Mouse (Mus musculus) embryo, embryonic 11 days (tissue): Measurements from ENCODE around the gene Ascc2.
"Not testable (repeated sequence)": the region's sequence is repeated elsewhere in the genome, so short reads cannot be mapped to it uniquely, and the experiment has no call there.

Experiments
- DNase-seq: peaks from one replicate; pipeline ENCODE4 v3.0.0-alpha.2; 2015

The Ascc2 gene

DNA sequence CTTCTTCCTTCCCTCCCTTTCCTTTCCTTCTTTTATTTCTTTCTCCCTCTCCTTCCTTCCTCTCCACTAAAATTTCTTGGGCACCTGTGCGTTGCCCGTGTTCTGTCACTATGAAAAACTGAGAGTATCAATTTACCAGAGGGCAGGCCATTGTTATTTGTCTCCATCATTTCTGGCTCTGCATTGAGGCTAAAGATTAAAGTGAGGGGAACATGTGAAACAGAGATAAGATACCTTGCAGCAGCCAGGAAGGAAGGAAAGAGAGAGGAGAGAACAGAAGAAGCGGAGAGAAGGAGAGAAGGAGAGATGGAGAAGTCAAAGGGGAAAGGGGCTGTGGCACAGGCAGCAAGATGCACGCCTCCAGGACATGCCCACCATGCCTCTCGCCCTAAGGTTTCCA, 3.2 kb upstream of the Ascc2 start:
- no peak for DNase-seq

GRCm38 (mm10) chr11:4636782-4637342, 685 bp upstream of the Ascc2 start:
- DNase-seq = no peak

- DNase-seq = no peak
Measured at GRCm38 (mm10) chr11:4638261-4638660, 714 bp downstream of the Ascc2 start.

DNA sequence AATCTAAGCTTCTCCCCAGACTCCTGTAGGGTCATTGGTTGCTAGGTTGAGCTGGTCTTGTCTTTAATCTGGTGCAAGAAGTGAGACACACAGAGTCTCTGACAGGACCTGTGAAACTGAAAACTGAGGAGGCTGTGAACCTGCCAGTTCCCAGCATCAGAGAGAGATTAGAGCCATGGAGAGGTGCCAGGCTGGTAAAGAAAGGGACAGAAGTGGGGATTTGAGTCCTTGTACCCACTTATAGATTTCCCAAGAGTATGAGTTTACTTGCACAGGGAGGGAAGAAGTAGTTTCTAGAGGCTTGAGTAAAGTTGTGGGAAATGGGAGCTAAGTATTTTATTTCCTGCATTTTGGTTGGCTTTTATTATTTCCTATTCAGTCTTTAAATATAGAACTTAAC, 3.6 kb downstream of the Ascc2 start:
- no peak for DNase-seq

GRCm38 (mm10) chr11:4643722-4644121, 6.2 kb downstream of the Ascc2 start:
- DNase-seq = no peak

DNA sequence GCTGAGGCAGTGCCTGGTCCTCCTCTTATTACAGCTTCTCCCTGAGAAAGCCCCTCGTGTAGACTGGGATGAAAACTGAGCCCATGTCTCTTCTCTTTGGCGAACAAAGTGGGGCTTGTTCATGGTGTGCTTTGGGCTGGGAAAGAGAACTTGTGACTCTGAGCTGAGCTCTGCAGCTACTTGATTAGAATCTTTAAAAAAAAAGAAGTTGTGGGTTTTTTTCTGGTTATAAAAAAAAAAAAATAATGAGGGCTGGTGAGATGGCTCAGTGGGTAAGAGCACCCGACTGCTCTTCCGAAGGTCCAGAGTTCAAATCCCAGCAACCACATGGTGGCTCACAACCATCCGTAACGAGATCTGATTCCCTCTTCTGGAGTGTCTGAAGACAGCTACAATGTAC, 7.6 kb downstream of the Ascc2 start:
- not testable (repeated sequence) for DNase-seq

- DNase-seq = no peak
Measured at GRCm38 (mm10) chr11:4646409-4646808, 8.9 kb downstream of the Ascc2 start.

GRCm38 (mm10) chr11:4659818-4660217, 22.3 kb downstream of the Ascc2 start:
- DNase-seq = no peak

DNA sequence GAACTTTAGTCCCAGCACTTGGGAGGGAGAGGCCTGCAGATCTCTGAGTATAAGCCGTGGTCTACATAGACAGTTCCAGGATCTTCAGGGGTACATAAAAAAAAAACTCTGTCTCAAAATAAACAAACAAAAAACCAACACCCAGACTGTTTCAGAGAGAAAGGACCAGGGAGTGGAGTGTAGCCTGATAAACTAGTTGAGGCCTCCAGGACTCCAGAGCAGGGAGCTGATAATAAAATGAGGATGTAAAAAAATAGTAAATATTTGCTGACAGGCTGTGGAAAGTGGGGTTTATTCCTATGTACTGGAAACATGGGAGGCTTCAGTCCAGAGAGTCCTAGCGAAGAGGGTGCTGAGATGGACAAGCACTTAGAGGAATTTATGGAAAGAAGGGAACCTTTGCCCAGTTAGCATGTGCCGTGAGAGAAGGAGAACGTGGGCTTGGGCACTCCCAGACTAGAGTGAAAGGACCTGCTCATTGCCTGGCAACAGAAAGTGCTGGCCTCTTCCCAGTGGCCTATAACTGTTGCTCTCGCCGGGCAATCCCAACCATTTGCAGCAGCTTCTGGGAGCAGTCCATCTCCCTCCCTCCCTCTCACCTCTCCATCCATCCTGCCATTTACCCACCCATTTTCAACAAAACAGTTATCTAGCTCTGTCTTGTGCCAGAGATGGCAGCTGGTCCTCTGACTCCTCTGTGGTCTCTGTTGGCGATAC, 22.9 kb downstream of the Ascc2 start:
- DNase-seq = no peak

GRCm38 (mm10) chr11:4661324-4661723, 23.8 kb downstream of the Ascc2 start:
- no peak for DNase-seq

DNA sequence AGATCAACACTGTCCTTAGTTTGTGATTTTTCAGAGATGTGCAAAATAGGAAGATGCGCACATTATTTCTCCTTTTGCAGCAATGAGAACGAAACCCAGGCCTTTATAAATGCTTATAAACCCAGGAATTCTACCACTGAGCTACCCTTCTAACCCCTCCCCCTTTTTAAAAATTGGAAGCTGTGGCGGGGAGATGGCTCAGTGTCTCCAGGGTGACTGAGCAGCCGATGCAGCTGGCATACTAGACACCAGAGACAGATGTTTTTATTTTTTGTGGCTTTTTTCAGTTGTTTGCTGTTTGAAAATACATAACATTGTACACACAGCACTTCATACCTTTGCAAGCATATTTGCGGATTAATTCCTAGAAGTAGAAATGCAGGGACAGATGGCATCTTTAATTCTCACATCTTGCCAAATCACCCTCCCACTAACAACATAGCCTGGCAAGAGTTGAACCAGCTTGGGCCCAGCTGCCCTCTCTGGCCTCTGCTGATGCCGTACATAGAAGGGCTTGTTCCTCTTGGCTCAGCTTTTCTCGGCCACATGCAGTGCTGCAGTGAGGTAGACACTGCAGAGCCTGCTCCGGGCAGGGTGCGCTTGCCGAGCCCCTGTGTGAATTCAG, 24.4 kb downstream of the Ascc2 start:
- DNase-seq = no peak

DNA sequence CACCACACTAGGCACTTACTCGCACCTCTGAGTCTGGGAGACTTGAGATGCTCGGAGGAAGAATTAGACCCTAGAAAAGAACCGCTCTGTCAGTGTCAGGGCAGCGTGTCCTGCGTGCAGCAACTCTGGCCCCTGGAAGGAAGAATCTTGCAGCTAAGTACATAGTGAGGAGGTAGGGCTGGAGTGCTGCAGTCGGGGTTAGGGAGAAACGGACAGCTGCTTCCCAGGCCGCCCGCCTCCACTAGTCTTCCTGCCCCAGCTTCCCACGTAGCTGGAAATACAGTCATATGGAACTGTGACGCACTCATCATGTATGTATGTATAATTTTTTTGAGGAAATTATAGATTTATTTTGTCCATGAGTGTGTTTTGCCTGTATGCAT, 24.9 kb downstream of the Ascc2 start:
- no peak for DNase-seq

- no peak for DNase-seq
Measured at GRCm38 (mm10) chr11:4671736-4672135, 34.2 kb downstream of the Ascc2 start.

GRCm38 (mm10) chr11:4674593-4674992, 37.0 kb downstream of the Ascc2 start:
- no peak for DNase-seq

- no peak for DNase-seq
Measured at GRCm38 (mm10) chr11:4675126-4675562, 37.6 kb downstream of the Ascc2 start.

DNA sequence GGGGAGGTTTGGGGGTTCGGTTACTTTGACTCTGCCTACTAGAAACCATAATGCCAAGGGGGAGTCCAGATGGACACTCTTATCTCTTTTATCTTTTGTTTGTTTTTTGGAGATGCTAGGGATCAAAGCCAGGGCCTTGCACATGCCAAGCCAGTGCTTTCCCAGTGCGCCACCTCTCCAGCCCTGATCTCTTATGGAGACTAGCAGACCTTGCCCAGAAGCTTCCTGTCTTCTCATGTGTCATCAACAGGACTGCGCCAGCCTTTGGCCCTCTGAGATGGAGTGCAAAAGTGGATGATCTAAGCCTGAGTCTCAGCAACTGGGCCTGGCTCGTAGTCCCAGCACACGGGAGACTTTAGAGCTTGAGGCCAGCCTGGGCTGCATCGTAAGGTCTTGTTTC, 38.1 kb downstream of the Ascc2 start:
- no peak for DNase-seq

- no peak for DNase-seq
Measured at GRCm38 (mm10) chr11:4677250-4677872, 39.8 kb downstream of the Ascc2 start.

DNA sequence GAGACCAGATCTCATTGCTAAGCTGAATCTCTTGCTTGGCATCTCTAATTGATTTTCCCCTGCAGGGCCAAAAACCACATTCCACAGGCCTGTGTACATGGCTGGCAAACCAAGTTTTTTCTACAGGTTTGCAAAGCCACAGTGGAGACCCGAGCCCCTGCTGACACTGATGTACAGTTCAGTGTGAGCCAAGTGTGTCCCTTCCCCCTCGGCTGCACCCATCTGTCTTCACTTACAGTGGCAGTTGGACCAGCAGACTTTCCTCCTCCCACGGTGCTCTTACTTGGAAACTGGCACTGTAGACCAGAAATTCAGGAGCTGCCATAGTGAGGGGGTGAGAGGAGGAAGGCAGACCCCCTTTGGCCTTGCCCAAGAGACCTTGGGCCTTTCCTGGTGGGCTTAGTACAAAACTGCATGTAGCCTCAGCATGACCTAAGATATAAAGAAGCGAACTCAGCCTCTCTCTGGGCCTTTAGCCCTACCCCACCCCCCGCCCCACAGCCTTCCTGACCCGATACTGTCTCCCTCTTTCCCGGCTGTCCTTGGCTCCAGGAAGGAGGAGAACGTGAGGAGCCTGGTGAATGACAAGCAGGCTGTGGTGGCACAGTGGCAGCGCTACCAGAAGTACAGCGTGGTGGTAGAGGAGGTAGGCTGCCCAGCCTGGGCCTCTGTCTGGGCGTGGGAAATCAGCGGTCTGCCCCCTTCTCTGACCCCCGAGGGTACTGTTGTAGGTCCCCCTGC, 41.3 kb downstream of the Ascc2 start:
- peak; percentile 14 for DNase-seq

DNA sequence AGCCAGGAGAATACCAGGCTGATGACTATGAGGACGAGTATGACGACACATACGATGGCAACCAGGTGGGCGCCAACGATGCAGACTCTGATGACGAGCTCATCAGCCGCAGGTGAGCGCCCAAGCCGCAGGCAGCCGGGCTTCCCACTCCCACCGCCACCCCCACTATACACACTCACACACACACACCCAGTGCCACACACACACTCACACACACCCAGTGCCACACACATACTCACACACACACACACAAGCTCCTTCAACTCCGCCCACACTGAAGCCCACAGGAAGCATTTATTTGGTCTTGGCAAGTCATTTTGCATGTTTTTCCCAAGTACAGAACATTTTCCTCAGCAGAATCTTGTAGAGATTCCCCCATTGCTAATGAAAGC, 41.9 kb downstream of the Ascc2 start:
- DNase-seq = no peak

- DNase-seq = no peak
Measured at GRCm38 (mm10) chr11:4680126-4680525, 42.6 kb downstream of the Ascc2 start.

GRCm38 (mm10) chr11:4683516-4683915, 46.0 kb downstream of the Ascc2 start:
- no peak for DNase-seq

DNA sequence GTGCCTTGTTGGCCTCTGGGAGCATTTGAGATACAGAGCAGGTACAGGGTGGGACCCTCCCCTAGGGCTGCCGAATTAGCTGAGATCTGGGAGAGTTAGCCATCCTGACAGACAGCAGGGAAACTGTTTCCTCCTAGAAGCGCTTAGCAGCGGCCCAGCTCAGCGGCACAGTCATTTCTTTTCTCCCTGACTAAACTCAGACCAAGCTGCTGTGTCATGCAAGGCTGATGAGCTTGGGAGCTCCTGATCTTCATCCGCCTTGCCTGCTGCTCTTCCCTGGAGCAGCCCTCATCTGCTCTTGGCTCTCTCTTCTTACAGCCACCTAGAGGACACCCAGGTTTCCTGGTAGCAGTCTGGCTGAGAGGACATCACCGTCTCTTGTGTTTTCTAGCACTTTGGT, 46.6 kb downstream of the Ascc2 start:
- no peak for DNase-seq

- no peak for DNase-seq
Measured at GRCm38 (mm10) chr11:4685071-4685470, 47.5 kb downstream of the Ascc2 start.
